Mouse (Mus musculus): ENCODE measurements at regions not wholly inside any gene's neighbourhood (a gene's known extent, or its start where the extent isn't known, plus 50 kb on each side); places are given as distances from the start of the nearest gene placed in this dataset.

- peak; percentile 86 for DNase-seq (ENCODE audit: low read depth, low spot score)
These were observed 199.7 kb upstream of the Gm9008 start for GRCm38 (mm10) chr6:76697146-76697891.

DNA sequence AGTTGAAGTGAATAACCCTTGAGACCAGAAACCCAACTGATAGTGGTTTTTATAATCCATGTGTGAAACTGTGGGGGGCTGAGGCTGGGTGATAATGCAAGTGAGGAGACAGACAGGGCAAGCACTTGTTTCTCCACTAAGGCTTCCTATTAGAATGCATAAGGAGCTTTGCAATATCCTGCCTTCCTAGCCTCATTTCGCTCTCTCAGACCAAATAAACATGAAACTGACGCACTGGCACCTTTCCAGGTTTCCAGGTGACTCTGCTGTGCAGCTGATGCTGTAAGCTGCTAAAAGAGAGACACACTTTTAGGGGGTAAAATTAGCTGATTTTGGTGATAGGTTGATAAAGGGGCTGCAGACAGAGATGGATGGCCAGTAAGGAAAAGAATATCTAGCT, 191.2 kb upstream of the Gm9008 start:
- DNase-seq (ENCODE audit: low read depth, low spot score) = peak; percentile 48

- no peak for DNase-seq (ENCODE audit: low read depth, low spot score)
These were observed 142.0 kb upstream of the Gm9008 start for GRCm38 (mm10) chr6:76639583-76639982.

DNA sequence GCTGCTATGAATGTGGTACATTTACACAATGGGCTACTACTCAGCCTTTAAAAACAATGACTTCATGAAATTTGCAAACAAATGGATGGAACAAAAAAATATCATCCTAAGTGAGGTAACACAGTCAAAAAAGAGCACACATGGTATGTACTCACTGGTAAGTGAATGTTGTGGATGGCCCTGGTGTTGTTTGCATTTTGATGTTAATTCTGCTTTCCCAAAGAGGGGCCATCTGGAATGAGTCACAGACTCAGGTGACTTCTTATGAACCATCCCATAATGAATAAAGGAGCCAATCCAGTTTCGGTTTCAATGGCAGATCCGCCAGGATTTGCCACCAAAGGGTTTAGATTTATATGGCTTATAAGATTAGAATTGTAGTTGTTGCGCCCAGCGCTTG, 130.8 kb upstream of the Gm9008 start:
- DNase-seq (ENCODE audit: low read depth, low spot score) = no peak

DNA sequence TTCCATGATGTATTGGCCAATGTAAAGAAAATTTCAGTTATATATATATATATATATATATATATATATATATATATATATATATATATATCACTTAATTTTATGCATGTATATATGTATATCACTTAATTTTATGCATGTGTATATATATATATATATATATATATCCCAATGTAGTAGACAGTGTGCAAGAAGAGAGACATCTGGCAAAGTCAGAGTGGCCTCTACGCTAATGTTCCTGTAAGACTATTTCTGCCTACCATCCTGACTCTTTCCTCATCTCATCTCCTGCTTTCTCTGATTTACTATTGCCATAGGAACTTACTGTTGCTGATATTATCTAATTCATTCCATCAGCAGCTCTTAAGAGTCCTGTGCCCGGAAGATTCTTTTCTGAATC, 123.9 kb upstream of the Gm9008 start:
- no peak for DNase-seq (ENCODE audit: low read depth, low spot score)

DNA sequence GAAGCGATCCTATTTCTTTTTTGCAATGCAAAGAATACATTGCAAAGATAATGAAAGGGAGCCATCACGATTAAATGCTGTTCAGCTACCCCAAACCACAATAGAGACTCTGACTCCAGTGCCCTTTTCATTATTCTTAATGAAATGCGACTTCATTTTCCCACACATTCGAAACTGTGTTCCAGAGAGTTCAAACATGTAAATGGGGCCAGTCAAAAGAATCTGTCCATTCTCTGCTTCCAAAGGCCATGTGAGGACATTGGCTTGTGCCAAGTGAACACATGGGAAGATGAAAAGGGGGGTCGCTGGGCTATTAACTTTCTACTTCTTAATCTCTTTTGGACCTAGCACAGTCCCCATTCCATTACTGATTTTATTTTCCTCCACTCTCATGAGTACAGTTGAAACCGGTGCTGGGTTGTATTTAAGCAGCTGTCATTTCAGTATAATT, 123.2 kb upstream of the Gm9008 start:
- peak; percentile 6 for DNase-seq (ENCODE audit: low read depth, low spot score)
